Mouse (Mus musculus) myocyte (in vitro differentiated cells): ENCODE results near the gene BC035044. TPM values are rescaled to one million over a fixed set of nuclear protein-coding genes. Genes with fewer than 3 reads are reported as not detected.
"Not testable (repeated sequence)": the region's sequence is repeated elsewhere in the genome, so short reads cannot be mapped to it uniquely, and the experiment has no call there.

Experiments used
- H3K27me3 ChIP-seq: one replicate; pipeline ENCODE4 v1.6.1; 2011; ENCODE audit not compliant: control insufficient read depth, insufficient read depth, insufficient read length
- H3K36me3 ChIP-seq: one replicate; pipeline ENCODE4 v1.6.1; 2011; ENCODE audit not compliant: control insufficient read depth, insufficient read depth
- H3K4me2 ChIP-seq: one replicate; pipeline ENCODE4 v1.6.1; 2011; ENCODE audit warnings: low read depth, control low read depth
- H3K4me3 ChIP-seq: one replicate; pipeline ENCODE4 v1.5.1; 2011; ENCODE audit warnings: mild to moderate bottlenecking, control low read depth, moderate library complexity
- H3K79me2 ChIP-seq: one replicate; pipeline ENCODE4 v1.6.1; 2011; ENCODE audit not compliant: control insufficient read depth, insufficient read depth
- H3ac ChIP-seq: one replicate; pipeline ENCODE4 v1.6.1; 2011; ENCODE audit not compliant: control insufficient read depth, insufficient read length
- CEBPB ChIP-seq: IDR thresholded peaks from 2 replicates; pipeline ENCODE4 v1.6.1; 2011; ENCODE audit warnings: mild to moderate bottlenecking, moderate library complexity; ENCODE audit not compliant: poor library complexity, insufficient read depth, severe bottlenecking
- E2F4 ChIP-seq: IDR thresholded peaks from one replicate; pipeline ENCODE4 v1.6.1; 2011; ENCODE audit warnings: mild to moderate bottlenecking, control low read depth, moderate library complexity; ENCODE audit not compliant: insufficient read depth
- MAX ChIP-seq: IDR thresholded peaks from one replicate; pipeline ENCODE4 v1.6.1; 2011; ENCODE audit warnings: low read depth, mild to moderate bottlenecking, control low read depth
- MYOD1 ChIP-seq, 3 experiments: IDR thresholded peaks; one replicate each; pipeline ENCODE4 v1.6.1; 2011; ENCODE audit warnings: control low read depth in 2 of 3, low read depth in 2 of 3, mild to moderate bottlenecking in 2 of 3, moderate library complexity in 1 of 3; ENCODE audit not compliant: insufficient read length in 2 of 3, control insufficient read depth in 1 of 3
- MYOG ChIP-seq, 3 experiments: IDR thresholded peaks; one replicate each; pipeline ENCODE4 v1.6.1; 2011; ENCODE audit warnings: control low read depth in 2 of 3, low read depth in 2 of 3, mild to moderate bottlenecking in 2 of 3; ENCODE audit not compliant: insufficient read length in 2 of 3, control insufficient read depth in 1 of 3, insufficient read depth in 1 of 3
- POLR2A ChIP-seq: IDR thresholded peaks from one replicate; pipeline ENCODE4 v1.6.1; 2011; ENCODE audit warnings: low read depth, mild to moderate bottlenecking, control low read depth, moderate library complexity; ENCODE audit not compliant: insufficient read length
- POLR2AphosphoS2 ChIP-seq: IDR thresholded peaks from one replicate; pipeline ENCODE4 v1.6.1; 2011; ENCODE audit warnings: low read depth, control low read depth; ENCODE audit not compliant: insufficient read length
- REST ChIP-seq: IDR thresholded peaks from one replicate; pipeline ENCODE4 v1.6.1; 2011; ENCODE audit warnings: mild to moderate bottlenecking, control low read depth, moderate library complexity; ENCODE audit not compliant: insufficient read depth, insufficient read length
- SRF ChIP-seq: IDR thresholded peaks from one replicate; pipeline ENCODE4 v1.6.1; 2011; ENCODE audit warnings: low read depth; ENCODE audit not compliant: control insufficient read depth, insufficient read length
- TCF12 ChIP-seq: IDR thresholded peaks from one replicate; pipeline ENCODE4 v1.6.1; 2011; ENCODE audit warnings: mild to moderate bottlenecking, control low read depth; ENCODE audit not compliant: poor library complexity, insufficient read depth, severe bottlenecking
- TCF3 ChIP-seq: IDR thresholded peaks from one replicate; pipeline ENCODE4 v1.6.1; 2011; ENCODE audit warnings: low read depth, control low read depth; ENCODE audit not compliant: insufficient read length
- USF1 ChIP-seq: IDR thresholded peaks from one replicate; pipeline ENCODE4 v1.6.1; 2011; ENCODE audit warnings: low read depth, mild to moderate bottlenecking, control low read depth, moderate library complexity
- polyA plus RNA-seq: library from polyadenylated mRNA; unstranded; fragments of >200 nt; fragmentation: generic; extraction: Trizol; gene quantifications from one replicate; pipeline ENCODE4 v1.2.1, GENCODE M21; 2012; ENCODE audit warnings: missing spikeins

The BC035044 gene
- polyA plus RNA-seq, 1 experiment = not detected

GRCm38 (mm10) chr6:128900044-128900443 lies 9.1 kb upstream of the BC035044 start:
- no peak overlapping the region for H3ac ChIP-seq
- no peaks in the 10 kb centered on the region for H3K79me2 ChIP-seq
- TF ChIP-seq CEBPB = no peak
- TF ChIP-seq SRF = no peak
- no peak for TF ChIP-seq USF1
- no peak for TF ChIP-seq TCF12
- no peak for TF ChIP-seq REST
- no peak for TF ChIP-seq MYOG (IDR thresholded peaks at IDR 0.05; ENCODE audit: control insufficient read depth in 1 of 3, insufficient read depth in 1 of 3, insufficient read length in 2 of 3, low read depth in 2 of 3)
- no peak for TF ChIP-seq MAX
- no peak for TF ChIP-seq TCF3
- no peak for TF ChIP-seq E2F4
- no peak for TF ChIP-seq POLR2A
- TF ChIP-seq POLR2AphosphoS2 = no peak
- TF ChIP-seq MYOD1 (IDR thresholded peaks at IDR 0.05; ENCODE audit: control insufficient read depth in 1 of 3, insufficient read length in 2 of 3, low read depth in 2 of 3) = no peak
- H3K4me2 ChIP-seq = no peak overlapping the region
- no peaks in the 10 kb centered on the region for H3K27me3 ChIP-seq
- no peak overlapping the region for H3K4me3 ChIP-seq
- H3K36me3 ChIP-seq = no peaks in the 10 kb centered on the region

- Histone ChIP-seq H3K79me2 (no peaks in the 10 kb centered on the region), H3K27me3 (no peaks in the 10 kb centered on the region), H3K4me3 (no peak overlapping the region), H3ac (no peak overlapping the region), H3K4me2 (no peak overlapping the region), H3K36me3 (no peaks in the 10 kb centered on the region)
- no peak for TF ChIP-seq TCF12
These were observed 4.6 kb upstream of the BC035044 start for GRCm38 (mm10) chr6:128895404-128896001.

GRCm38 (mm10) chr6:128888834-128889233 lies 2.1 kb downstream of the BC035044 start:
- Histone ChIP-seq H3K4me2 (no peak overlapping the region), H3K27me3 (no peaks in the 10 kb centered on the region), H3K79me2 (no peaks in the 10 kb centered on the region), H3K4me3 (no peak overlapping the region), H3ac (no peak overlapping the region), H3K36me3 (no peaks in the 10 kb centered on the region)
- TF ChIP-seq E2F4 (no peak), POLR2A (no peak), MYOG (IDR thresholded peaks at IDR 0.05; ENCODE audit: control insufficient read depth in 1 of 3, insufficient read depth in 1 of 3, insufficient read length in 2 of 3, low read depth in 2 of 3) (no peak), SRF (no peak), TCF3 (no peak)

GRCm38 (mm10) chr6:128887091-128887790 lies 3.7 kb downstream of the BC035044 start, which contains the start of gene Clec2i:
Gene Clec2i, plus strand, starts transcription at chr6:128887588.
- not testable (repeated sequence) for H3K4me2 ChIP-seq, H3ac ChIP-seq, H3K4me3 ChIP-seq, H3K36me3 ChIP-seq, H3K27me3 ChIP-seq, H3K79me2 ChIP-seq

- H3K27me3 ChIP-seq = no peaks in the 10 kb centered on the region
- TF ChIP-seq TCF12 (no peak), MYOG (IDR thresholded peaks at IDR 0.05; ENCODE audit: control insufficient read depth in 1 of 3, insufficient read depth in 1 of 3, insufficient read length in 2 of 3, low read depth in 2 of 3) (no peak), POLR2AphosphoS2 (no peak), POLR2A (no peak), MYOD1 (IDR thresholded peaks at IDR 0.05; ENCODE audit: control insufficient read depth in 1 of 3, insufficient read length in 2 of 3, low read depth in 2 of 3) (no peak), MAX (no peak), CEBPB (no peak), USF1 (no peak)
- H3K4me3 ChIP-seq = no peak overlapping the region
- no peaks in the 10 kb centered on the region for H3K79me2 ChIP-seq
- H3ac ChIP-seq = no peak overlapping the region
- no peaks in the 10 kb centered on the region for H3K36me3 ChIP-seq
- no peak overlapping the region for H3K4me2 ChIP-seq
These were observed 18.9 kb downstream of the BC035044 start for GRCm38 (mm10) chr6:128871910-128872610.
